Mouse (Mus musculus) CH12.LX (cell line): ENCODE measurements at regions not wholly inside any gene's neighbourhood (a gene's known extent, or its start where the extent isn't known, plus 50 kb on each side); places are given as distances from the start of the nearest gene placed in this dataset.

ENCODE experiments used
- DNase-seq: peaks from one replicate; pipeline ENCODE4 v3.0.0-alpha.2; 2013; ENCODE audit errors: extremely low read depth
- H3K27ac ChIP-seq: 2 replicates; pipeline ENCODE4 v1.5.1; 2012; ENCODE audit warnings: low read depth, mild to moderate bottlenecking, control low read depth, moderate library complexity; ENCODE audit not compliant: insufficient read depth
- H3K27me3 ChIP-seq: replicated peaks from 2 replicates; pipeline ENCODE3; 2012; ENCODE audit warnings: inconsistent platforms
- H3K36me3 ChIP-seq, 2 experiments: replicated peaks in 1 of 2; 2 replicates each; pipeline versions ENCODE3 to v1.6.1; 2012; ENCODE audit warnings: inconsistent platforms in 1 of 2, low read length in 1 of 2, mild to moderate bottlenecking in 1 of 2, mixed read lengths in 1 of 2, moderate library complexity in 1 of 2; ENCODE audit not compliant: control insufficient read depth in 1 of 2, insufficient read depth in 1 of 2
- H3K4me1 ChIP-seq, 2 experiments: 2 replicates each; pipeline ENCODE4 v1.6.1; 2012; ENCODE audit warnings: inconsistent platforms in 1 of 2, moderate library complexity in 1 of 2; ENCODE audit not compliant: insufficient read depth in 2 of 2, control insufficient read depth in 1 of 2
- H3K4me2 ChIP-seq: 2 replicates; pipeline ENCODE4 v1.6.1; 2012; ENCODE audit warnings: low read depth, mild to moderate bottlenecking, control low read depth; ENCODE audit not compliant: poor library complexity, insufficient read depth, severe bottlenecking
- H3K4me3 ChIP-seq, 3 experiments: fragments of 150-350 bp in 1 of 3; sonication (generic) in 1 of 3; replicated peaks in 1 of 3; 2 replicates each; pipeline versions ENCODE3 to v1.5.1; 2011 to 2012; ENCODE audit warnings: low read depth in 2 of 3, low read length in 2 of 3, mild to moderate bottlenecking in 2 of 3, moderate library complexity in 2 of 3, control low read depth in 1 of 3, improper control_type of control experiment in 1 of 3, inconsistent platforms in 1 of 3, mixed read lengths in 1 of 3; ENCODE audit not compliant: poor library complexity in 1 of 3
- H3K79me2 ChIP-seq: replicated peaks from 2 replicates; pipeline ENCODE4 v1.6.1; 2012; ENCODE audit warnings: mild to moderate bottlenecking, moderate library complexity; ENCODE audit not compliant: control insufficient read depth, poor library complexity, insufficient read depth, severe bottlenecking; ENCODE audit errors: extremely low read depth
- H3K9ac ChIP-seq: 2 replicates; pipeline ENCODE4 v1.6.1; 2012; ENCODE audit warnings: low read depth, mild to moderate bottlenecking, control low read depth, moderate library complexity; ENCODE audit not compliant: insufficient read depth
- H3K9me3 ChIP-seq: replicated peaks from 2 replicates; pipeline ENCODE3; 2012; ENCODE audit warnings: low read length, inconsistent platforms, mixed read lengths
- CHD1 ChIP-seq: IDR thresholded peaks from 2 replicates; pipeline ENCODE4 v1.6.1; 2012; ENCODE audit warnings: low read depth, low read length, improper control_type of control experiment, inconsistent platforms
- CHD2 ChIP-seq: IDR thresholded peaks from 2 replicates; pipeline ENCODE4 v1.6.1; 2011; ENCODE audit warnings: low read length, improper control_type of control experiment
- CTCF ChIP-seq, 2 experiments: IDR thresholded peaks in 1 of 2; conservative IDR thresholded peaks in 1 of 2; 2 replicates each; pipeline ENCODE4 v1.5.1; 2011 to 2012; ENCODE audit warnings: low read depth in 2 of 2, low read length in 2 of 2, improper control_type of control experiment in 1 of 2, inconsistent platforms in 1 of 2, mild to moderate bottlenecking in 1 of 2, moderate library complexity in 1 of 2
- ELF1 ChIP-seq: IDR thresholded peaks from 2 replicates; pipeline ENCODE4 v1.6.1; 2014; ENCODE audit warnings: low read depth, mild to moderate bottlenecking, inconsistent platforms, low read length, improper control_type of control experiment
- GABPA ChIP-seq: IDR thresholded peaks from 2 replicates; pipeline ENCODE4 v1.6.1; 2012; ENCODE audit warnings: low read depth, low read length, improper control_type of control experiment, inconsistent platforms; ENCODE audit not compliant: insufficient replicate concordance
- HCFC1 ChIP-seq: IDR thresholded peaks from 2 replicates; pipeline ENCODE4 v1.6.1; 2012; ENCODE audit warnings: low read depth, mild to moderate bottlenecking, inconsistent platforms, low read length, improper control_type of control experiment
- IRF4 ChIP-seq: IDR thresholded peaks from 2 replicates; pipeline ENCODE4 v1.6.1; 2014; ENCODE audit warnings: low read depth, mild to moderate bottlenecking, inconsistent platforms, low read length, improper control_type of control experiment
- JUN ChIP-seq: IDR thresholded peaks from 2 replicates; pipeline ENCODE4 v1.6.1; 2011; ENCODE audit warnings: low read depth, mild to moderate bottlenecking, low read length, improper control_type of control experiment, moderate library complexity; ENCODE audit not compliant: insufficient read depth
- JUND ChIP-seq: conservative IDR thresholded peaks from 2 replicates; pipeline ENCODE4 v1.6.1; 2011; ENCODE audit warnings: low read depth, low read length, improper control_type of control experiment
- MAX ChIP-seq: IDR thresholded peaks from 2 replicates; pipeline ENCODE4 v1.6.1; 2011; ENCODE audit warnings: low read length, improper control_type of control experiment
- MAZ ChIP-seq: IDR thresholded peaks from 2 replicates; pipeline ENCODE4 v1.6.1; 2012; ENCODE audit warnings: low read depth, mild to moderate bottlenecking, inconsistent platforms, low read length, improper control_type of control experiment, moderate library complexity
- MXI1 ChIP-seq: IDR thresholded peaks from 2 replicates; pipeline ENCODE4 v1.6.1; 2011; ENCODE audit warnings: mild to moderate bottlenecking, low read depth, low read length, improper control_type of control experiment
- MYC ChIP-seq: IDR thresholded peaks from 2 replicates; pipeline ENCODE4 v1.6.1; 2011; ENCODE audit warnings: low read depth, mild to moderate bottlenecking, improper control_type of control experiment, low read length
- NELFE ChIP-seq: IDR thresholded peaks from 2 replicates; pipeline ENCODE4 v1.6.1; 2011; ENCODE audit warnings: low read depth, low read length, improper control_type of control experiment
- PAX5 ChIP-seq: IDR thresholded peaks from 2 replicates; pipeline ENCODE4 v1.6.1; 2012; ENCODE audit warnings: low read length, inconsistent platforms, mixed read lengths
- POLR2A ChIP-seq: IDR thresholded peaks from 2 replicates; pipeline ENCODE4 v1.6.1; 2011; ENCODE audit warnings: low read depth, mild to moderate bottlenecking, improper control_type of control experiment, low read length
- RAD21 ChIP-seq: IDR thresholded peaks from 2 replicates; pipeline ENCODE4 v1.6.1; 2011; ENCODE audit warnings: low read depth, mild to moderate bottlenecking, low read length, improper control_type of control experiment, moderate library complexity
- TCF12 ChIP-seq: IDR thresholded peaks from 2 replicates; pipeline ENCODE4 v1.6.1; 2014; ENCODE audit warnings: low read depth, mild to moderate bottlenecking, inconsistent platforms, low read length, improper control_type of control experiment
- USF1 ChIP-seq: IDR thresholded peaks from 2 replicates; pipeline ENCODE4 v1.6.1; 2014; ENCODE audit warnings: low read depth, mild to moderate bottlenecking, inconsistent platforms, low read length, improper control_type of control experiment
- USF2 ChIP-seq: conservative IDR thresholded peaks from 2 replicates; pipeline ENCODE4 v1.6.1; 2011; ENCODE audit warnings: low read depth, low read length, improper control_type of control experiment
- ZC3H11A ChIP-seq: IDR thresholded peaks from 2 replicates; pipeline ENCODE4 v1.6.1; 2012; ENCODE audit warnings: low read depth, mild to moderate bottlenecking, inconsistent platforms, low read length, improper control_type of control experiment
- ZMIZ1 ChIP-seq: IDR thresholded peaks from 2 replicates; pipeline ENCODE4 v1.6.1; 2012; ENCODE audit warnings: low read depth, mild to moderate bottlenecking, inconsistent platforms, low read length, improper control_type of control experiment
- ZNF384 ChIP-seq: IDR thresholded peaks from 2 replicates; pipeline ENCODE4 v1.6.1; 2012; ENCODE audit warnings: low read depth, low read length, improper control_type of control experiment, inconsistent platforms
- dilution Hi-C: fragments of 300-500 bp; cut with MboI; formaldehyde crosslinking; loops from 2 replicates; pipeline ENCODE4 v1.14.3; 2020; ENCODE audit warnings: low sequenced_read_pairs; ENCODE audit not compliant: extremely low pct_unique_long_range_greater_than_20kb, extremely low pct_ligation_motif_present
- in situ Hi-C: fragments of 300-500 bp; cut with MboI; formaldehyde crosslinking; loops from 3 replicates; pipeline ENCODE4 v1.14.3; 2019; ENCODE audit warnings: low sequenced_read_pairs, low pct_ligation_motif_present, low pct_unique_long_range_greater_than_20kb, mixed read lengths

DNA sequence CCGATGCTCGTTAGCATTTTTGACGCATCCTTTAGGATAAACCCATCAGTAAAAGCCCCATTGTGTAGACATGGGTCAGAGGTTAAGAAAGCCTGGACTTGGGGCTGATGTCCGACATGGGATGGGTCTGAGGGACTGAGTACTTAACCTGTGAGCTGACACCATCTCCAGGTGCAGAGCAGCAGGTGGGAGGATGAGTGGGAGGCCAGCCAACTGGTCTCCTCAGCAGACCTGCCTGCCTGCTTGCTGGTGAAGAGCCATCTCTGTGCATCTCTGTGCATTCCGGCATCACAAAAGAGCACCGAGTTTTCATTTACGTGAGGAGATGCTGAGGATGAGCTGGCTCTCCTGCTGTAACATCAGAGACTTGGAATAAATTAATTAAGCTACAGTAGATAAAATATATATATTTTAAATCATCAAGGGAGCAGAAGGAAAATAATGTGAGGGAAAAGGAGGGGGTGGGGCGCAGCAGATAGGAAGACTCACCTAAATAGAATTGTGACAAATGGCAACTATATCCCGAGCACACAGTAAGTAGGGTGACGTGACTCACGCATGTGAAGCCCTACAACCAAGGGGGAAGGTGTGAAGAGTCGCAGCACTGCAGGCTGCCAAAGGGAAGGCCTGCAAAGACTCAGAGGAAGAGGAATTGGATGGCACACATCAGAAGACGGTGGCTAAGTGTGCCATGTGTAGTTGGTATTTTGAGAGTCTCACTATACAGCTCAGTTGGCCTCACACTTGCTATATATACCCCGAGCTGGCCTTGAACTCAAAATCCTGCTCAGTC is 118.5 kb upstream of the Ces5a start:
- Histone ChIP-seq H3K79me2 (no peaks in the 10 kb centered on the region), H3K36me3 (no peaks in the 10 kb centered on the region), H3K9ac (no peak overlapping the region), H3K27me3 (no peaks in the 10 kb centered on the region), H3K4me1 (peaks cover 0 to 2% of the 10 kb centered on the region in 2 experiments; a peak in 2 of 4 replicates), H3K4me2 (no peak overlapping the region), H3K4me3 (no peak overlapping the region), H3K9me3 (no peaks in the 10 kb centered on the region), H3K27ac (no peak overlapping the region)
- DNase-seq: no peak
- dilution Hi-C loops (no loop called here), in situ Hi-C loops (no loop called here)
- TF ChIP-seq ZMIZ1: no peak
- TF ChIP-seq MAX: no peak
- TF ChIP-seq NELFE: no peak
- TF ChIP-seq RAD21: no peak
- no peak for TF ChIP-seq IRF4
- no peak for TF ChIP-seq MYC
- no peak for TF ChIP-seq USF2
- TF ChIP-seq HCFC1: no peak
- no peak for TF ChIP-seq CHD1
- TF ChIP-seq JUND: no peak

DNA sequence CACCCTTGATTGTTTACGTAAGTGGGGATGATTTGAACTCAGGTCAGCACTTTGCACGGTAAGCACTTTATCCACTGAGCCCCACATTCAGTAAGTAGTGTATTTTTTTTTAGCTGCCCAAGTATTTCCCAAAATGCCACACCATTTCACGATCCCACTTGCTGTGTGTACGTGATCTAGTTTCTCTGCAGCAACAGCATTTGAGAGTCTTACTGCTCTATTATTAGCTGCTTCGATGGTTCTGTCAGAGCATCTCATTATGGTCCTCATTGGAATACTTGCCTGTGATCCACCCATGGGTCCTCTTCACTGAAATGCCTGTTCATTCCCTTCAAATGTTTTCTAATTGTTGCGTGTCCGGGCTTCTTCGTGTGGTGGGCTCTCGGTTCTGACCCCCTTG is 120.1 kb upstream of the Ces5a start:
- H3K4me2 ChIP-seq: no peak overlapping the region
- no peak for DNase-seq
- H3K79me2 ChIP-seq: no peaks in the 10 kb centered on the region
- TF ChIP-seq MYC (no peak), CTCF (conservative IDR thresholded peaks at IDR 0.05 in 1 of 2, IDR thresholded peaks at IDR 0.05 in 1 of 2; ENCODE audit: low read depth in 2 of 2, low read length in 2 of 2) (no peak), USF1 (no peak), POLR2A (no peak), GABPA (no peak), IRF4 (no peak), PAX5 (no peak), CHD1 (no peak), JUN (no peak), HCFC1 (no peak), MAZ (no peak), ELF1 (no peak), MXI1 (no peak), ZNF384 (no peak), CHD2 (no peak), MAX (no peak), ZMIZ1 (no peak), TCF12 (no peak), ZC3H11A (no peak), RAD21 (no peak)
- H3K27me3 ChIP-seq: no peaks in the 10 kb centered on the region
- H3K36me3 ChIP-seq: no peaks in the 10 kb centered on the region
- no peak overlapping the region for H3K9ac ChIP-seq
- dilution Hi-C loops (no loop called here), in situ Hi-C loops (no loop called here)
- H3K4me3 ChIP-seq: no peak overlapping the region
- H3K27ac ChIP-seq: no peak overlapping the region
- no peaks in the 10 kb centered on the region for H3K9me3 ChIP-seq
- H3K4me1 ChIP-seq: peaks cover 0 to 2% of the 10 kb centered on the region in 2 experiments; a peak in 2 of 4 replicates
